Mouse (Mus musculus): ENCODE results near the gene Bsn. TPM values are rescaled to one million over a fixed set of nuclear protein-coding genes. Genes with fewer than 3 reads are reported as not detected.
"Not testable (repeated sequence)": the region's sequence is repeated elsewhere in the genome, so short reads cannot be mapped to it uniquely, and the experiment has no call there.

Bsn gene
- total RNA-seq, 1 experiment from 2014 or later: 2.9 TPM

GRCm38 (mm10) chr9:108196920-108197677, 6.9 kb upstream of the Bsn start:
- peak; percentile 32 for DNase-seq

GRCm38 (mm10) chr9:108196222-108196621, 6.0 kb upstream of the Bsn start:
- DNase-seq: not testable (repeated sequence)

DNA sequence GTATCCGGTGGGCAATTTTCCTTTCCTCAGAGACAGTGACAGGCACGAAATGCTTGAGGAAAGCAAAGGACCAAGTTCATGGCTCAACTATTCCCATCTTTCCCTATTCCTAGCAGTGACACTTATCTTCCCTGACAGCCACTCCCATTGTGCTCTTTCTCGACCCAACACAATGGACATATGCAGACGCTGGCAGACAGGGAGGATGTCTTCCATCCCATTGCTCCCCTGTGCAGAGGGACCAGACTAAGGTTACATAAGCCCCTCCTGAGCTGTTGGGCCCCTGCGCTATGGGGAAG, 747 bp downstream of the Bsn start:
- no peak for DNase-seq

GRCm38 (mm10) chr9:108189023-108189422, 1.2 kb downstream of the Bsn start:
- DNase-seq: no peak

DNA sequence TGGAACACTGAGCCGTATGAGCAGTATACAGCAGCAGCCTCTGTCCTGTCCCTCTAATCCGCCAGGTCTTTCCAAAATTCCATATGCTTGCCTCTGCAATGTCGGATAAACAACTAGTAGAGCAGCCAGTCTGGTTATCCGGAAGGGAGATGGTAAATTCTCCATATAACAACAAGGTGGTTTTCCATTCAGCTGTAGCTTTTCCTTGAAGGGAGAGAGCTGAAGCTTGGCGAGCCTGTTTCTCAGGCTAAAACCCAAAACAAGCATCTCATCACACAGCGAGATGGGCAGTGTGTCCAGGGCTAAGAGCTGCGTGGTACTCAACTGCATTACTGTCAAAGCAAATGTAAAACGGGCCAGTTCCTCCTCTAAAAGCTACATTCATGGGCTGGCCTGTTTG, 1.7 kb downstream of the Bsn start:
- DNase-seq: no peak

GRCm38 (mm10) chr9:108187616-108188015, 2.6 kb downstream of the Bsn start:
- no peak for DNase-seq

GRCm38 (mm10) chr9:108185786-108186185, 4.4 kb downstream of the Bsn start:
- DNase-seq: no peak

DNA sequence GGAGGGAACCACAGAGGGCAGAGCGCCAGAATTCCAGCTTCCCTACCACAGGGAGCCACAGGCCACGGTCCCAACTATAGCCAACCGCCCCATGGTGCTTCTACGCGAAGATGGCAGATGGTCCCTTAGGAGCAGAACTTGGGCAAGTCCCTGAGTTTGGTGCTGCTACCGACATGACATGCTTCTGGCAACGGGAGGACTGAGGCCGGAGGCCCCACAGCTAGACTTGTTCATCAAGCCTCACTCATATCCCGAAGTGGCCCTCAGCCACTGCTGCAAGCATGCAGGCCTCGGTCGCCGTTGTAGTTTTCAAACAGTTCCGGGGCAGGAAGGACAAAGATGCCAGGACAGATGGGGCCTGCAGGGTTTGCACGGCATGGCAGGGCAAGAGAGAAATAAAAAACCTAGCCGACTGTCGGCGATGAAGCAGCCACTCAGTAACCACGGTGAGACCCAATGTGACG, 6.6 kb downstream of the Bsn start:
- no peak for DNase-seq

DNA sequence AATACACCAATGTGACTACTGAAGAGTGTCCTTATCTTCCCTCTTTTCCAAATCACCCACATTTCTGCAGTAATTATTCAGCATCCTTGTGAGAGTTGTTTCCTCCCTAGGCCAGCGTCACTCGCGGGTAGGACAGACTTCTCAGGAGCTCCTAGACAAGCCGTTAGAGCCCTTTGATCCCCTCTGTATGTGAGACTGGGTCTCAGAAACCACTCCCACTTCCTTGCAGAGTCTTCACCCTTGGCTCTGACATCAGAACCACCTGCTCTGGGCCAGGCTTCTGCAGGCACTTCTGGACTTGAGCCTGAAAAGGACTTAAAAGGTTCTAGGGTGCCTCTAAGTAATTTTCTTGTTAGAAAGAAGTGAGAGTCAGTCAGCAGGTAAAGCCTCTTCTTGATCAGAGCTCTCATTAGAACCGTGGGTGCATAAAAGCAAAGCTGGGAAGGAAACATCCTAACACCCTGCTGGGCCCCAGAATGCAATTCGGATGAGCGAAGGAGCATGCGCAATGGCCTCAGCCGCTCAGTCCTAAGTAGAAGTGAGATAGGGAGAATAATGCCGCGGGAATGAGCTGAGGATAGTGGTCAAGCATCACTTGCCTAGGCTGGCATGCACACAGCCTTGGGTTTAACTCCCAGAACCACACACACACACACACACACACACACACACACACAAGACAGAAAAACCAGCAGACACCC, 7.2 kb downstream of the Bsn start:
- no peak for DNase-seq

GRCm38 (mm10) chr9:108178391-108178790, 11.8 kb downstream of the Bsn start:
- DNase-seq: peak; percentile 69

DNA sequence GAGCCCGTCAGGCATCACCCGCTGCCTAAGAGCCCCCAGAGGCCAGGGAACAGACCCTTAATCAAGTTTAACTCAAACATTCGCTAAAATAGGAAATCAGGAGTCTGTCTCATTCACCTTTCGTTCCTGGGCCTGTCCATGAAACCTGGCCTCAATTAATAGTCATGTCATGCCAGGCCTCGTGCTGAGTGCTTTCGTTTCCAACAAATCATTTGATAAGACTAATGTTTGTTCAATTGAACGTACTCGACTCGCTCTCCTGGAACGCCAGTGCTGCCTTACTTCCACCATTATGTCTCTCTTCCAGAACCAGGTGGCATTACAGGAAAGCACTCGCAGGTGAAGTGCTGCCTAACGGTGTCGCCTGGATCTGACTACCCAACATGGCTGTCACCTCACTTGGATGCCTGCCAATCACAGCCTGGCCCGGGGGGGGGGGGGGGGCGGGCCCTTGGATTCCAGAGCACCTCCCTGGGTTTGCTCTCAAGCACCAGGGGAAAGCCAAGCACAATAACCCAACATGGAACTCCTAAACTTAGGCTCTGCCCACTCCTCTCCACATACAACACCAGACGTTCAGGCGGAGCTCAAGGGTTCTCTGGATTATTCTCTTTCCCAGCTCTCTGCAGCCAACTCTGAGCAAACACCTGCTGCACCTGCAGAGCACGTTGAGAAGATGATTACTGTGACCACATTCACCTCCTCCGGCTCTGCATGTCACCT, 14.9 kb downstream of the Bsn start:
- no peak for DNase-seq

DNA sequence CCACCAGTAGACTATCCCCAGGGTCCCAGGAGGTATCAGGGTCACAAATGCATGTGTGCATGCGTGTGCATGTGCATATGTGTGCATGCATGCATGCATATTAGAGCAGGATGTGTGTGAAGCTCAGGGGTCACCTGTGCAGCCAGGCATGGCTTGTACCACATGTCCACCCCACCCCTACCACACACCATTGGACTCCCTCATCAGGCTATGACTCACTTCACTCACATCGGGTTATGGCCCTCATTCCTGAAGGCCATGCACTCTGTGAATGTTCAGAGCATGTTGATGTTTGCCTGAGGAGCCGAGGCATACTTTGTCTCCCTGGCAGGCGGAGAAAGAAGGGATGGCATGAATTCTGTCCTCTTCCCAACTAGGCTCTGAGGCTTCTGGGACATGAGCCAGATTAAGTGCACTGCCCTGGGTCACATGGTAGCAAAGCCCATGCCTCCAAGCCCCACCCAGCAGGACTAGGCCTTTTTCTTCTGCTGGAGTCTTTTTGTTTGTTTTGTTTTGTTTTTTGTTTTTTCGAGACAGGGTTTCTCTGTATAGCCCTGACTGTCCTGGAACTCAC, 17.3 kb downstream of the Bsn start:
- DNase-seq: peak; percentile 51

GRCm38 (mm10) chr9:108169751-108170150, 20.4 kb downstream of the Bsn start:
- no peak for DNase-seq

- no peak for DNase-seq
Observed at GRCm38 (mm10) chr9:108165143-108165542, 25.0 kb downstream of the Bsn start.

GRCm38 (mm10) chr9:108163646-108164284, 26.4 kb downstream of the Bsn start:
- no peak for DNase-seq

GRCm38 (mm10) chr9:108157891-108158290, 32.3 kb downstream of the Bsn start:
- no peak for DNase-seq

DNA sequence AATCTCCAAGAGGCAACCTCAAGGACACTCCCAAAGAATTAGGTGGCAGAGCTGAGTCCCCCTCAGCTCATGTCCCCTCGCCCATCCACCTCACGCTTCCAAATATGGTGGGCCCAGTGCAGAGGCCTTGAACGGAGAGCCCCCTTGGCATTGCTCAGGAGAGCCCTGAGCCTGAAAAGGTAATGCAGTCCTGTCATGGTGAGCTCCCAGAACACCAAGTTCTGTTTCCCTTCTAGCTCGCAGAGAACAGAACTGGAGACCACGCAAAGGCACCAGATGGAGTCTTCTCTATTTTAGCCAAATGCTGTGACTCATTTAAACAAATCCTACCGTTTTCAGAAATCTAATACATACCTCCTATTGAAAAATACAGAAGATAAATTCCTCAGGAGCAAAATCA, 32.7 kb downstream of the Bsn start:
- DNase-seq: no peak

DNA sequence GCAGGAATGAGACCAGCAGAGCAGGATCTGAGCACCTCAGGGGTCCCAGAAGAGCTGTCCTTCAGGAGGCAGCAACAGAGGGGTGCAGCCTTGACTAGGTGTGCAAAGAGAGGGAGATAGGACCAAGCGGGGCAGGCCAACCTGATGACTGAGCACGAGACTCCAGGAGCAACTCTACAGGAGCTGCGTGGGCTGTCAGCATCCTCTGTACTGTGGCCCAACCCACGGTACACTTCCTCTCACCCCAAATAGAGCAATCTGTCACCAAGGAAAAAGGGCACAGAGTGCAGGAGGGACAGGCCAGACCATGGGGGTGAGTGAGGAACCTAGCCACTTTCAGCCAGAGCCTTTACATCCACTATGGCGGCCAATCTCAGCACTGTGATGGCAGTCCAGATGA, 33.4 kb downstream of the Bsn start:
- no peak for DNase-seq

DNA sequence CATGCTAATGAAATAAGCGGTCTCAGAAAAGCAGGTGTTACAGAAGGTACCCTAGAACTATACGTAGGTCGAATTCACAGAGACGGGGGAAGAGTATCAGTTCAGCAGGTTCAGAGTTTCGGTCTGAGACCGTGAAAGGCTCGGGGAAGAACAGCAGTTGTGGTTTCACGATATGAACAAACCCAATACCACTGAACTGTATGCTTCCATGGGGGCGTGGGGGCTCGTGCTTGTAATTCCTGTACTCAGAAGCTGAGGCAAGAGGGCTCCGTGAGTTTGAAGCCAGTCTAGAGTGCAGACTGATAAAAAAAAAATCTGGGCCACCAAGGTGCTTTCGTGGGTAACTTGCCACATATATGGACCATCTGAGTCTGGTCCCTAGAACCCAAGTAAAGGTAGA, 35.4 kb downstream of the Bsn start:
- DNase-seq: no peak

DNA sequence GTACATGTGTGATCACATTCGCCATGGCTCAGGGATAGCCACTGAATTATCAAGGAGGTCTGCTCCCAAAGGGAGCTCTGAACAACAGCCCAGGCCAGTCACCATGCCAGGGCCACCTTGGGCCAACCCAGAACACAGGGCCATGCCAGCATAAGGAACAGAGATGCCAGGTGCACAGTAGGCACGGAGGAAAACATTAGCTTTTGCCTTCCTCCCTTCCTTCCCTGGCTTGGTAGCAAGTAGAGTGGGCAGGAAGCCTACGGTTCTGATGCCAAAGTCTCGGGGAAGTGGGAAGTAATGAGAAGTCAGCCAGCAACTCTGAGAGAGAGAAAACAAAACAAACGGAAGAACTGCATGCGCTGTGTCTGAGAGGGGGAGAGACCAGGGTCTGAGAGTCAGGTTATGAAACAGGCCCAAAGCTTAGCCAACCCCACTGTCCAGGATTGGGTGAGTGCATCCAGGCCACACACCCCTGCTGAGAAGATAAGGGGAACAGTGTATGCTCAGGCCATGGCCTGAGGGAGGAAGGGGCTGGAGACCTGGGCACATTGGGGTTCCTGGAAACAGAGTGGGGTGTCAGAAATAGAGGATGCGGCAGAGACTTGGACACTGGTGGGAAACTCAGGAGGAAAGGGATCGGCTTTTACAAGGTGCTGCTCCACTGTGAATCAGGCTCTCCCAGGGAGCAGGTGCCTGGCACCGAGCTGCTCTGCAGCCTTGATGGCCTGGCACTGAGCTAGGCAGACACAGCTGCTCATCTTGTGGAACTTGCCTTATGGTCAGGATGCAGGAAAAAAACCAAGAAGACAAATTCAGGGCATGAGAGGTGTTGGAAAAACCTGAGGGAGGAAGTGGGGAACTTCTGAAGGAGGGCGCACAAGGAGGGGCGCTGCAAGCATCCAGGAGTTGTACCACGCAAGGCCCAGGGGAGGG, 36.4 kb downstream of the Bsn start:
- DNase-seq: no peak

GRCm38 (mm10) chr9:108150486-108150885, 39.7 kb downstream of the Bsn start:
- DNase-seq: no peak
